Mouse (Mus musculus) intestine, postnatal 0 days (tissue): ENCODE measurements around the gene Ermp1. TPM values are rescaled to one million over a fixed set of nuclear protein-coding genes. Genes with fewer than 3 reads are reported as not detected.

Experiments
- ATAC-seq: fragments of 200-750 bp; cut with Nextera tagmentation; 2 replicates; pipeline ENCODE4 v1.8.0; 2017; ENCODE audit warnings: mild to moderate bottlenecking, moderate TSS enrichment, moderate library complexity
- H3K27ac ChIP-seq: fragments of 300-500 bp; sonication (generic); 2 replicates; pipeline ENCODE4 v1.5.1; 2014; ENCODE audit warnings: mild to moderate bottlenecking, low read depth, low read length, moderate library complexity
- H3K27me3 ChIP-seq: fragments of 300-500 bp; sonication (generic); replicated peaks from 2 replicates; pipeline ENCODE4 v1.6.1; 2014; ENCODE audit warnings: low read length, mixed read lengths; ENCODE audit not compliant: control insufficient read depth, insufficient read depth
- H3K36me3 ChIP-seq: fragments of 300-500 bp; sonication (generic); 2 replicates; pipeline ENCODE4 v1.6.1; 2014; ENCODE audit warnings: mild to moderate bottlenecking, moderate library complexity; ENCODE audit not compliant: control insufficient read depth, insufficient read depth
- H3K4me1 ChIP-seq: fragments of 300-500 bp; sonication (generic); replicated peaks from 2 replicates; pipeline ENCODE4 v1.6.1; 2014; ENCODE audit warnings: antibody characterized with exemption, low read length, mixed read lengths; ENCODE audit not compliant: control insufficient read depth, insufficient read depth
- H3K4me2 ChIP-seq: fragments of 300-500 bp; sonication (generic); replicated peaks from 2 replicates; pipeline ENCODE4 v1.6.1; 2014; ENCODE audit warnings: low read depth, mild to moderate bottlenecking, moderate library complexity
- H3K4me3 ChIP-seq: fragments of 300-500 bp; sonication (generic); 2 replicates; pipeline ENCODE4 v1.5.1; 2014; ENCODE audit warnings: low read depth, low read length
- H3K9ac ChIP-seq: fragments of 300-500 bp; sonication (generic); 2 replicates; pipeline ENCODE4 v1.6.1; 2014; ENCODE audit warnings: mild to moderate bottlenecking, low read depth, low read length
- H3K9me3 ChIP-seq: fragments of 300-500 bp; sonication (generic); 2 replicates; pipeline ENCODE4 v1.6.1; 2016; ENCODE audit warnings: mixed run types; ENCODE audit not compliant: control insufficient read depth
- CTCF ChIP-seq: sonication (generic); IDR thresholded peaks from 2 replicates; pipeline ENCODE4 v1.5.1; 2016; ENCODE audit warnings: low read depth, mild to moderate bottlenecking, control low read depth, antibody characterized with exemption, moderate library complexity
- whole genome bisulfite sequencing: fragments of 180-500 bp; shearing (Covaris S2); extraction: QIAGEN DNeasy Blood & Tissue Kit; methylation state at CpG from one replicate; pipeline ENCODE4 v1.1.7; 2014; 5-methylcytosine and 5-hydroxymethylcytosine counted together
- polyA plus RNA-seq: library from polyadenylated mRNA; unstranded; fragments of >200 nt; fragmentation: Nextera tagmentation; extraction: Ambion mirVana; gene quantifications from 2 replicates; pipeline ENCODE4 v1.2.1, GENCODE M21; 2015

Gene Ermp1
- polyA plus RNA-seq, 1 experiment from 2014 or later = 8.3 TPM

- Histone ChIP-seq H3K27me3 (no peaks in the 10 kb centered on the region), H3K9me3 (no peaks in the 10 kb centered on the region; the same call in 1 of the 2 replicates), H3K4me3 (no peak overlapping the region), H3K36me3 (no peaks in the 10 kb centered on the region), H3K4me2 (no peak overlapping the region), H3K9ac (no peak overlapping the region), H3K4me1 (no peaks in the 10 kb centered on the region), H3K27ac (no peak overlapping the region)
- TF ChIP-seq CTCF = no peak
- ATAC-seq = no peak
- 52% methylated on average over 13 of the region's 13 CpGs for WGBS
Observed at GRCm38 (mm10) chr19:29680182-29681152, 32.3 kb upstream of the Ermp1 start.

GRCm38 (mm10) chr19:29678181-29678778, 30.1 kb upstream of the Ermp1 start:
- no peaks in the 10 kb centered on the region for H3K27me3 ChIP-seq
- H3K4me3 ChIP-seq = no peak overlapping the region
- no peak for ATAC-seq
- no peak overlapping the region for H3K4me2 ChIP-seq
- no peaks in the 10 kb centered on the region for H3K36me3 ChIP-seq
- no peak overlapping the region for H3K27ac ChIP-seq
- no peaks in the 10 kb centered on the region for H3K4me1 ChIP-seq
- no peaks in the 10 kb centered on the region for H3K9me3 ChIP-seq
- H3K9ac ChIP-seq = no peak overlapping the region
- WGBS = 76% methylated on average over 6 of the region's 6 CpGs
- no peak for TF ChIP-seq CTCF

GRCm38 (mm10) chr19:29676479-29677193, 28.4 kb upstream of the Ermp1 start:
- Histone ChIP-seq H3K4me2 (no peak overlapping the region), H3K27me3 (no peaks in the 10 kb centered on the region), H3K9me3 (no peaks in the 10 kb centered on the region), H3K4me3 (no peak overlapping the region), H3K36me3 (no peaks in the 10 kb centered on the region), H3K27ac (no peak overlapping the region), H3K9ac (no peak overlapping the region), H3K4me1 (no peaks in the 10 kb centered on the region)
- ATAC-seq = peak; percentile 65
- WGBS = 53% methylated on average over 10 of the region's 10 CpGs
- no peak for TF ChIP-seq CTCF

GRCm38 (mm10) chr19:29675562-29676078, 27.4 kb upstream of the Ermp1 start:
- WGBS = 22% methylated on average over 9 of the region's 9 CpGs
- no peaks in the 10 kb centered on the region for H3K27me3 ChIP-seq
- peak overlapping the region; percentile 30; the same call in 1 of the 2 replicates for H3K4me2 ChIP-seq
- H3K9ac ChIP-seq = no peak overlapping the region
- peak; percentile 65 for ATAC-seq
- H3K36me3 ChIP-seq = no peaks in the 10 kb centered on the region
- no peak for TF ChIP-seq CTCF
- H3K4me1 ChIP-seq = no peaks in the 10 kb centered on the region
- no peak overlapping the region for H3K4me3 ChIP-seq
- H3K9me3 ChIP-seq = no peaks in the 10 kb centered on the region
- H3K27ac ChIP-seq = peak overlapping the region; percentile 63

- H3K27ac ChIP-seq = peak overlapping the region; percentile 63; the same call in 1 of the 2 replicates
Observed at GRCm38 (mm10) chr19:29674946-29675345, 26.7 kb upstream of the Ermp1 start.

GRCm38 (mm10) chr19:29672660-29673059, 24.4 kb upstream of the Ermp1 start:
- Histone ChIP-seq H3K36me3 (no peaks in the 10 kb centered on the region), H3K4me3 (no peak overlapping the region), H3K4me2 (no peak overlapping the region), H3K27me3 (no peaks in the 10 kb centered on the region), H3K4me1 (no peaks in the 10 kb centered on the region), H3K9ac (no peak overlapping the region), H3K9me3 (no peaks in the 10 kb centered on the region), H3K27ac (no peak overlapping the region)
- TF ChIP-seq CTCF = no peak
- WGBS = 96% methylated on average over 13 of the region's 13 CpGs
- ATAC-seq = no peak

More at GRCm38 (mm10) chr19:29674946-29675345, 26.7 kb upstream of the Ermp1 start:
- ATAC-seq = no peak
- Histone ChIP-seq H3K4me1 (no peaks in the 10 kb centered on the region), H3K9ac (no peak overlapping the region), H3K36me3 (no peaks in the 10 kb centered on the region), H3K4me2 (no peak overlapping the region), H3K9me3 (no peaks in the 10 kb centered on the region), H3K27me3 (no peaks in the 10 kb centered on the region), H3K4me3 (no peak overlapping the region)
- 86% methylated on average over 7 of the region's 7 CpGs for WGBS
- no peak for TF ChIP-seq CTCF
